Mouse (Mus musculus) heart, adult 2 months (tissue): ENCODE measurements around the gene Ccdc9b. TPM values are rescaled to one million over a fixed set of nuclear protein-coding genes. Genes with fewer than 3 reads are reported as not detected.

Experiments
- DNase-seq, 2 experiments: peaks; one replicate each; pipeline ENCODE4 v3.0.0; 2021
- H3K27ac ChIP-seq: fragments of 200-600 bp; 2 replicates; pipeline ENCODE4 v1.8.1; 2022
- H3K27me3 ChIP-seq: fragments of 200-500 bp; 2 replicates; pipeline ENCODE4 v1.6.1; 2012; ENCODE audit warnings: mild to moderate bottlenecking, low read length, inconsistent platforms, mixed read lengths; ENCODE audit not compliant: control insufficient read depth, insufficient read depth
- H3K36me3 ChIP-seq: fragments of 200-500 bp; 2 replicates; pipeline ENCODE4 v1.6.1; 2012; ENCODE audit warnings: low read length, inconsistent platforms; ENCODE audit not compliant: control insufficient read depth, insufficient read depth
- H3K4me1 ChIP-seq: fragments of 200-500 bp; 2 replicates; pipeline ENCODE4 v1.6.1; 2011; ENCODE audit warnings: low read length; ENCODE audit not compliant: control insufficient read depth, insufficient read depth
- H3K4me3 ChIP-seq: fragments of 200-600 bp; 2 replicates; pipeline ENCODE4 v1.8.1; 2022
- H3K79me2 ChIP-seq: fragments of 200-500 bp; replicated peaks from 2 replicates; pipeline ENCODE4 v1.6.1; 2012; ENCODE audit warnings: mild to moderate bottlenecking, inconsistent platforms, low read length, moderate library complexity, mixed read lengths; ENCODE audit not compliant: control insufficient read depth, insufficient read depth
- H3K9ac ChIP-seq: fragments of 200-500 bp; 2 replicates; pipeline ENCODE4 v1.6.1; 2012; ENCODE audit warnings: low read depth, mild to moderate bottlenecking, control low read depth, inconsistent platforms, low read length, mixed read lengths
- CTCF ChIP-seq: fragments of 200-600 bp; IDR thresholded peaks from 2 replicates; pipeline ENCODE4 v1.8.1; 2022; ENCODE audit warnings: antibody characterized with exemption, mild to moderate bottlenecking, moderate library complexity
- EP300 ChIP-seq: fragments of 200-500 bp; IDR thresholded peaks from 2 replicates; pipeline ENCODE4 v1.6.1; 2011; ENCODE audit warnings: low read depth, low read length, control low read depth; ENCODE audit not compliant: insufficient read depth
- POLR2A ChIP-seq: fragments of 200-500 bp; IDR thresholded peaks from 2 replicates; pipeline ENCODE4 v1.6.1; 2011; ENCODE audit warnings: mild to moderate bottlenecking, low read depth, low read length, control low read depth; ENCODE audit not compliant: insufficient read depth
- WGBS: fragments of 180-500 bp; shearing (Covaris S2); methylation state at CpG from one replicate; pipeline ENCODE4 v1.1.7; 2018; 5-methylcytosine and 5-hydroxymethylcytosine counted together
- intact Hi-C: fragments of 180-260 bp; cut with DNase I; formaldehyde crosslinking; loops from one replicate; pipeline ENCODE4 v1.15.1; 2025
- long read RNA-seq: library from polyadenylated mRNA; stranded (forward); transcript quantifications from one replicate; pipeline ENCODE4 v2.0.0, GENCODE M21; 2021
- polyA plus RNA-seq: library from polyadenylated mRNA; depleted of rRNA; stranded (reverse); fragments of >200 nt; gene quantifications from 2 replicates; pipeline ENCODE4 v1.2.3, GENCODE M21; 2012; rRNA removed
- total RNA-seq, 2 experiments: library from RNA; stranded (reverse); gene quantifications; 2 replicates each; pipeline ENCODE4 v1.2.3; 2021

Gene Ccdc9b
- total RNA-seq (10 to 100 TPM; 24.3 to 26.4 TPM), polyA plus RNA-seq (15.1 and 21.7 TPM in 2 replicates)
- long read RNA-seq, full-length matches to known transcripts = 2 of 5 reads
- long read RNA-seq, partial matches to known transcripts = 0 of 5 reads
- long read RNA-seq, other reads (novel, unspliced or antisense) = 3 of 5 reads

- peak; percentile 43; the same call in 1 of the 2 replicates for TF ChIP-seq EP300
- TF ChIP-seq POLR2A = peak; percentile 83
- TF ChIP-seq CTCF = no peak
- H3K36me3 ChIP-seq = peaks cover 3% of the 10 kb centered on the region; the same call in 1 of the 2 replicates
- H3K27ac ChIP-seq = peak within 1 kb of the TSS; percentile 92
- intact Hi-C loops = loop anchor here (5.0 to 10.0 kb wide), 2 partner anchors 100 to 423 kb away; partner anchors contain the start of gene Ivd
- DNase-seq = peak; percentile 93
- peaks cover 19% of the 10 kb centered on the region for H3K4me1 ChIP-seq
- no peaks in the 10 kb centered on the region for H3K27me3 ChIP-seq
- peak within 1 kb of the TSS; percentile 56 for H3K4me3 ChIP-seq
- H3K79me2 ChIP-seq = no peaks in the 10 kb centered on the region
- 4% methylated on average over 29 of the region's 29 CpGs for WGBS
- peak within 1 kb of the TSS; percentile 84 for H3K9ac ChIP-seq
Observed at GRCm38 (mm10) chr2:118761906-118762783, at the start of gene Ccdc9b. TSS of gene Ccdc9b (minus strand) at chr2:118762661.

- H3K27me3 ChIP-seq = no peaks in the 10 kb centered on the region
- intact Hi-C loops = loop anchor here (5.0 to 10.0 kb wide), 3 partner anchors 51 to 164 kb away; partner anchors contain the start of gene Ivd
- H3K27ac ChIP-seq = no peak overlapping the region
- no peak overlapping the region for H3K4me3 ChIP-seq
- TF ChIP-seq POLR2A (no peak), EP300 (no peak), CTCF (no peak)
- peaks cover 2% of the 10 kb centered on the region for H3K4me1 ChIP-seq
- H3K79me2 ChIP-seq = no peaks in the 10 kb centered on the region
- no peak overlapping the region for H3K9ac ChIP-seq
- H3K36me3 ChIP-seq = no peaks in the 10 kb centered on the region
- no peak for DNase-seq
- 53% methylated on average over 2 of the region's 2 CpGs for WGBS
Observed at GRCm38 (mm10) chr2:118810861-118811260, 48.4 kb upstream of the Ccdc9b start.

- no peaks in the 10 kb centered on the region for H3K36me3 ChIP-seq
- H3K4me1 ChIP-seq = peaks cover 2% of the 10 kb centered on the region; the same call in 1 of the 2 replicates
- DNase-seq = peak; percentile 46 to 74
- TF ChIP-seq CTCF (no peak), EP300 (no peak), POLR2A (no peak)
- no peaks in the 10 kb centered on the region for H3K79me2 ChIP-seq
- H3K9ac ChIP-seq = no peak overlapping the region
- H3K27me3 ChIP-seq = no peaks in the 10 kb centered on the region
- H3K4me3 ChIP-seq = no peak overlapping the region
- intact Hi-C loops = no loop called here
- WGBS = 39% methylated on average over 4 of the region's 4 CpGs
- H3K27ac ChIP-seq = no peak overlapping the region
Observed at GRCm38 (mm10) chr2:118806860-118807259, 44.4 kb upstream of the Ccdc9b start.

GRCm38 (mm10) chr2:118805756-118806155 lies 43.3 kb upstream of the Ccdc9b start:
- no peak overlapping the region for H3K9ac ChIP-seq
- DNase-seq = no peak
- 40% methylated on average over 3 of the region's 3 CpGs for WGBS
- H3K36me3 ChIP-seq = no peaks in the 10 kb centered on the region
- no peaks in the 10 kb centered on the region for H3K27me3 ChIP-seq
- no peaks in the 10 kb centered on the region for H3K79me2 ChIP-seq
- peaks cover 2% of the 10 kb centered on the region; the same call in 1 of the 2 replicates for H3K4me1 ChIP-seq
- no peak for TF ChIP-seq POLR2A
- TF ChIP-seq CTCF = no peak
- no peak for TF ChIP-seq EP300
- intact Hi-C loops = no loop called here
- no peak overlapping the region for H3K4me3 ChIP-seq
- H3K27ac ChIP-seq = no peak overlapping the region

- DNase-seq = no peak
- no peak overlapping the region for H3K9ac ChIP-seq
- no peaks in the 10 kb centered on the region for H3K79me2 ChIP-seq
- H3K27ac ChIP-seq = no peak overlapping the region
- no peaks in the 10 kb centered on the region for H3K27me3 ChIP-seq
- H3K4me1 ChIP-seq = peaks cover 2% of the 10 kb centered on the region; the same call in 1 of the 2 replicates
- WGBS = 36% methylated on average over 3 of the region's 3 CpGs
- no peak for TF ChIP-seq POLR2A
- no peaks in the 10 kb centered on the region for H3K36me3 ChIP-seq
- no peak overlapping the region for H3K4me3 ChIP-seq
- intact Hi-C loops = no loop called here
Observed at GRCm38 (mm10) chr2:118805137-118805536, 42.7 kb upstream of the Ccdc9b start.

GRCm38 (mm10) chr2:118804474-118804873 lies 42.0 kb upstream of the Ccdc9b start:
- 73% methylated on average over 2 of the region's 2 CpGs for WGBS
- DNase-seq = no peak

More at GRCm38 (mm10) chr2:118804474-118804873, 42.0 kb upstream of the Ccdc9b start:
- intact Hi-C loops = no loop called here
- Histone ChIP-seq H3K27me3 (no peaks in the 10 kb centered on the region), H3K79me2 (no peaks in the 10 kb centered on the region), H3K4me1 (peaks cover 2% of the 10 kb centered on the region; the same call in 1 of the 2 replicates), H3K4me3 (no peak overlapping the region), H3K36me3 (no peaks in the 10 kb centered on the region), H3K9ac (no peak overlapping the region), H3K27ac (no peak overlapping the region)
- no peak for TF ChIP-seq POLR2A
- TF ChIP-seq CTCF = no peak
- TF ChIP-seq EP300 = no peak
